Mouse (Mus musculus) 416B (cell line): ENCODE measurements around the gene Olfr266.

ENCODE experiments used
- DNase-seq: peaks from one replicate; pipeline ENCODE4 v3.0.0; 2011; ENCODE audit warnings: low read depth

Olfr266 gene

DNA sequence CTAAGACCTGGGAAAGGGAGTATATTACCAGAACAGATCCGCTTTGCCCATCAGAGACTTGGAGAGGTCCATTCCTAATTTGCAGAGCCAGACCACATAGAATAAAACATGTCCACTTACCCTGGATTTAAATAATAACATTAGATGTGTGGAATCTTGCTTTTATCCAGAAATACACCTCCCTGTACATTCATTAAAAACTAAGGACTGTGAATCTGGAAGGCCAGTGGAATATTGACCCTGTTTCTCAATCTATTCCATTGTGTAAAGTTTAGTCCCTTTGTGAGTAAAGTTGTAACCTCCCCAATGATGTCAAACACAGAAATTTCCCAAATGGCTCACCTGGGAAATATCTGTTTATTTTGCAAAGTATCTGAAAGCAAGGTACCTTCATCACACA is at the start of gene Olfr266:
Gene Olfr266 (minus strand): TSS at position 101 of the 400 bp plus-strand sequence.
- no peak for DNase-seq

DNA sequence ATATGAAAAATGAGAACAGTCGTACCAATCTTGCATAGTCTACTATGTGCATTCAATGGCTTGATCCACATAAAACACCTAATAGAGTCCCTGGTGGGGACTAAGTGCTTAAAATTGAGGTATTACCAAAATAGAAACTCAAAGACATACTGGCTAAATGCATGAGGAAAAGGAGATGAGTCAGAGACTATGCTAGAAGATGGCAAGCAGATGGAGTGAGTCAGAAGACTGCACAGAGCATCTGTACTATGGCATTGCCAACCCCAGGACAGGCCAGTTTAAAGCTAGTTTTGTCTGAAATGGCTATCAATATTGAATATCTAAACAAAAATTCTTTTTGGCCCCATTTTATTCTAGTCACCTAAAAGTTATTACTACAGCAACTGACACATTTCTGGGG is 49.5 kb upstream of the Olfr266 start:
- DNase-seq, result peak; percentile 82

DNA sequence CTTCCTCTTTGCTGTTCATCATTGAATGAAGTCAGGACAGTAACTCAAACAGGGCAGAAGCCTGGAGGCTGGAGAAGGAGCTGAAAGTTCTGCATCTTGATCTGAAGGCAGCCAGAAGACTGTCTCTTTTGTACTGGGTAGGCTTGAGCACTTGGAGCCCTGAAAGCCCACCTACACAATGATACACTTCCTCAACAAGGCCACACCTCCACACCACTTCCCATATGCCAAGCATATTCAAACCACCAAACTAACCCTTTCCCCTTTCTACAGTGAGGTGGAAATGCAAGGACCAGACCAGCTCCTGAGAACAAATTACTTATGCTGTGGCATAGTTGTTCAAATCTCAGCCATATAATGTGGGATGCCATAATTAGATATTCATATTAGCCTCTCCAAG is 46.8 kb upstream of the Olfr266 start:
- DNase-seq, result peak; percentile 73

DNA sequence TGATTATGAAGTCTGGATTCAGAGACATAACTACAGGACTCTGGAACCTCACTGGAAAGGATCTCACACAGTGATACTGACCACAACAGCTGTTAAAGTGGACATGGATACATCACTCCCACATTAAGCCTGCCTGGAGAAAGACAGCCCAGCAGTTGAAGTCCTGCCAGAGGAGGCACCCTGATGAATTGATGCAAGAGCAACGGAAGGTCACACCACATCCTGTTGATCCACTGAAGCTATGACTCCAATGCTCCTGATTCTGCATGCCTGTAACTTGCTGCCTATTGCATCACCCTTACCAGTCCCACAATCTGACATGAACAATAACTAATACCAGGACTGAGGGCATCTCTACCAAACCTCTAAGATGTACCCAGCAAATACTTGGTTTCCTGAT is 6.0 kb upstream of the Olfr266 start:
- DNase-seq, result peak; percentile 97

DNA sequence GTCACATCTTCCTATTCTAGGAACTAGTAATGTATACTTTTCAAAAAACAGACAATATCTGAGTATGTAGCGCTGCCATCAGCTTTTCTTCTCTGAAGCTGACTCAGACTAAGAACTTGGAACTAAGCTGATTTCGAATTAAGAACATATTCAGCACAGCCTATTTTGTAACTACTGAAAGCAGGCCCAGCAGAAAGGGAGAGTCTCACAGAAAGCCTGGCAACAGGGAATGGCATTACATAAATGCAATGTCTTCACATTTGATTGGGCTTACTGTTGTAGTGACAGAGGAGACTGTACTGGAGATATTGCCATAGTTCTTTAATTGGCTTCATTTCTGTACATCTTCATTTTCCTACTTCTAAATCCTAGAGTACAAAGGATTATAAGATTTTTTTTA is 8.4 kb downstream of the Olfr266 start:
- DNase-seq, result no peak

DNA sequence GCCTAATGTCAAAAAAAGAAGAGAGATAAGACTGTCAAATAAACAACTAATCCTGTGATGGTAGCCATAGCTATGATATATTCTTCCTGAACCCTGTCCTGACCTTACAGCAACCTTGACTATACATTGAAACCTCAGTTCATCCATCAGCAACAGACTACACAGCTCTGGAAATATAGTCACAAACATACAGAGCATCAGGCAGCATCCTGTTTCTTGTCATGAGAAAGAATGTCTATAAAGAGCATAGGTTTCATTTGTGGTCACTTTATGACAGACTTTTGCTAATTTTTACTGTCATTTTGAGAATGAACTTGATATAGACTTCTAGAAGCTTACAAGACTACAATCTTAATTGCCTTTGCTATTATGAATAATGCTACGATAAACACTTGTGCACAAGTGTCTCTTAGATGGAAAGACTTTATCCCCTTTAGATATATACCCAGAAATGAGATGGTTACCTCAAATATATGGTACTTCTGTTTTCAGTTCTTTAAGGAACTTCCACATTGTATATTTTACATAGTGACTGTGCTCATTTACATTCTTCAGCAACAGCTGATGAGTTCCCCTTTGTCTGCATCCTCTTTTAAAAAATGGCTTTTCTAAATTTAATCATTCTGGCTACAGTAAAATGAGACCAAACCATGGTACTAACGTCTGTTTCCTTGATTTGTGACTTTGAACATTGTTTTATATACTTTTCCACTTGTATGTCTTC is 17.0 kb downstream of the Olfr266 start:
- no peak for DNase-seq

DNA sequence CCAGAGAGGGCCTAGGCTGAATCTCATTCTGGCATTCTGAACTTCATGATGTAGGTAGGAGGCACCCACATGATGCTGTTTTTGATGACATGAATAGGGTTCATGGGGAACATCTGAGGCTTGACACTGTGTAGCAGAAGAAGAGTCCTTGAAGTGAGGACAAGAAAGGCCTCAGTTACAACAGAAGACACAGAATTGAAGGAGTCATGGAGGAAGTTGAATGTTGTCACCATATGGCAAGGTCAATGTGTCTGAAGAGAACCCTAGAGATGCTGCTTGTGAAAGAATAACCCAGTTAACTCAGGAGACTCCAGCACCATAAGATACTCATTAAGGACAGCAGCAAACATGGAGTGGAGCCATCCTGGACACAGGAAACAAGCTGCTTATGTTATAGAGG is 28.0 kb downstream of the Olfr266 start:
- DNase-seq, result peak; percentile 18

DNA sequence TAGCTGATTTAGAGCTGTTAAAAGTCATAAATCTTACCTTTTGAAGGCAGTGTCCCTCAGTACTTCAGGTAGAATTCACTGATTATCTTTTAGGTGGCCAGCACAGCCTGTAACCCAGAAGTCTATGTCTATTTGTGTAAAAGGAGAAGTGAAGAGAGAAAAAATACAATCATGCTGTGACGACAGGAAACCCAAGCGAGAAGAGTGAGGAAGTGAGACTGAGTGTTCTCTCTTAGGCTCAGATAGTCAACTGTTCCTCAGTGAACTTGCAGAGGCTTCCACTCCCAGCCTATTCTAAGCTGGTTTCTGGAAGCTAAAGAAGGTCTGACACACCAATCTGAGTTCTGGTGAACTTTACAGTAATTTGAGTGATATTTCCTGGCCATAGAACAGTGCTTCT is 36.2 kb downstream of the Olfr266 start, which contains the start of gene Cd53:
Gene Cd53 (minus strand): TSS at position 220 of the 400 bp plus-strand sequence.
- DNase-seq, result peak; percentile 96

DNA sequence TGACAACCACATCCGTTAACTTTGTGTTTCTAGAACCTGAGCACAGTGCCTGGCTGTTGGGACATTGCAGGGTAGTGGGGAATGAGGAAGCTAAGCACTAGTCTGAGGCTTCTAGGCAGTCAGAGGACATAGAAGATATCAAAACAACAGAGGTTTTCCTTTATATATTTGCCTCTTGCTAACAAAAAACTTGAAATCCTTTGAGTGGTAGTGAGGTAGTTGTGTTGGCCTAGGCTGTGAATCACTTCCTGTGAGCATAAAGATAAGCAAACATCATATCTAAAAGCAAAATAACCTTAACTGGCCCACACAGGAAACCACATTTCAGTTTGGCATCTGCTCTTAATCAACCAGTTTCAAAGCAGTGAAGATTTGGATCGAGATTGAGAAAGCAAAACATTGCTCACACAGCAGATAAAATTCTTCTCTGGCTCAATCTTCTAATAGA is 37.6 kb downstream of the Olfr266 start:
- DNase-seq, result peak; percentile 98

DNA sequence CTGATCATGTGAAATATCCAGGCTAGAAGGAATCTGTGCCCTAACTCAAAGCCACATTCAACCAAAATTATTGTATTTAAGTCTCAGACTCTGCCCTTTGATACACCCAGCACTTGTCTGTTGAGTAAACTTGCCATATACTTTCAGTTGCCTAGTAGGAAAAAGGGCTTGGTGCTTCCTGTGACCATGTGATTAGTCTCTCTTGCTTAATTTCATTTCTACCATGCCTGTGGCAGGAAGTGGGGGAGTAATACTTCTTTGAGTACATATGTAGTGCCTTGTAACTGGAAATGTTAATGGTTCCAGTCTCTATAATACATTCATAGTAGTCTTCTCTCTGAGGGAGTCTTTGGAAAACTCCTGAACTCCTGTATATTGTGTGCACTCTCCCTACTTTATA is 38.1 kb downstream of the Olfr266 start:
- peak; percentile 92 for DNase-seq

DNA sequence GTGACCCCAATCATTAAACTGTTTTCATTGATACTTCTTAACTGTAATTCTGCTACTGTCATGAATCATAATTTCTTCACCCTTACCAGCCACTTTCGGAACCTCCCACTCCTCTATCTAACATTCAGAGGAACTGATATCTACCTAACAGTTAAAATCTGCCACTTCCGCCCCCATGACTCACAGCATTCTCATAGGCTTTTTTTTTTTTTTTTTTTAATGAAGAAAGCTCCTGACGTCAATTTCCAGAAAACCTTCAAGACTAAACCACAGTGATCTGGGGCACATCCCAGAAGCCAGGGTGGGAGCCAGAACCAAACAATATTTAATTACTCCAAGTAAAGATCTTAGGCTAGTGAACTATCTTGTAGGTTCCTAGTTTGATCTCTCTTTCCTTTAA is 41.0 kb downstream of the Olfr266 start:
- peak; percentile 96 for DNase-seq

DNA sequence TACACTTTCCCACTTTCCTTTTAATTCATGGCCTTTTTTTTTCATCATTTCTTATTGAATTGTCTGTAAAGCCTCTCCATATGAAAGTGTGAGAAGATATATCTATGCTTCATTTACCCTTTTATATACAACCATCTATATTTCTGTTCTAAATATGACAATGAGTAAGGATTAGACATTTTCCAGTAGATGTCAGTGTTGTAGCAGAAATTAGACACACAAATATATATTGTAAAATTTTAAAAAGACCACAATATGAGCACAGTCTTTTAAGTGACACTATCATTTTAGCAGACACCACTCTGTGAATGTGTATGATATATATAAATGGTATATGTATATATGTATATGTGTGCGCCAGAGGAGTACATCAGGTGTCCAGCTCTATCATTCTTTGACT is 54.3 kb downstream of the Olfr266 start:
- DNase-seq, result peak; percentile 52
